Mouse (Mus musculus): Measurements from ENCODE around the gene Lss.

The Lss gene

DNA sequence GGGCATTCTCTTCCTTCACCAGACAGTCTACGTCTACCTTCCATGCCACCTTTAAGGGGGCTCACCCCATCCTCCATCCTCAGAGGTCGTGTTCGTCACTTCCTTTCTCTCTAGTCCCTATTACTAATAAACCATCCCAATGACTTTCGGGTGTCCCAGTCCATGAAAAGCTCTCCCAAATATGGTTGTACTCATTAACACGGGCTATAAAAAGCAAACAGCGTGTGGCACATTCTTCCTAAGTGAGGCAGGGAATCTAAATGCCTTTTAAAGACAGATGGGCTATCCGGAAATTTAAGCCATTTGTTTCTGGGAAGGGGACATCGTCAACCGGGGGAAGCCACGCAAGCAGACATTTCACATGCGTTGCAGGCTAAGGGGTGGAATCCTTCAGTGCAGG is 58.8 kb downstream of the Lss start:
- DNase-seq (ENCODE audit: low read depth, low spot score): no peak
- Histone ChIP-seq H3K27me3 (ENCODE audit: control insufficient read depth, insufficient read depth, low read length, poor library complexity, severe bottlenecking) (no peaks in the 10 kb centered on the region), H3K36me3 (ENCODE audit: control insufficient read depth, insufficient read depth, low read length, poor library complexity, severe bottlenecking) (no peaks in the 10 kb centered on the region)

DNA sequence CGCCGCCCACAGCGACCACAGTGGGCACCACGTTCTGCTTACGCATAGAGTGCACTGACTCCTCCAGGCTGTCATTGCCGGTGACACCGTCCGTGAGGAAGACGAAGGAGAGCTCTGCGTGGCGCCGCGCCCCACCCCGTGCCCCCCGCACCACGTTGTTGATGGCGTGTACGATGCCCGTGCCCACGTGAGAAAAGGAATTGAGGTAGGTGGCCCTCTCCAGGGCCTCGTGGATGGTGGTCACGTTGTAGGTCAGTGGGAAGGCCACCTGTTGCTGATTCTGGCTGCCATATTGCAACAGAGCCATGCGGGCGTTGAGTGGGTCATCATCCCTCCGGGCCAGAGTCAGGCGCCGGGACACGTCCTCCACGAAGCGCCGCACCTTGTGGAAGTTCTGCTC is 65.0 kb downstream of the Lss start:
- H3K27me3 ChIP-seq (ENCODE audit: control insufficient read depth, insufficient read depth, low read length, poor library complexity, severe bottlenecking): no peaks in the 10 kb centered on the region
- DNase-seq (ENCODE audit: low read depth, low spot score): no peak
- no peaks in the 10 kb centered on the region for H3K36me3 ChIP-seq (ENCODE audit: control insufficient read depth, insufficient read depth, low read length, poor library complexity, severe bottlenecking)

DNA sequence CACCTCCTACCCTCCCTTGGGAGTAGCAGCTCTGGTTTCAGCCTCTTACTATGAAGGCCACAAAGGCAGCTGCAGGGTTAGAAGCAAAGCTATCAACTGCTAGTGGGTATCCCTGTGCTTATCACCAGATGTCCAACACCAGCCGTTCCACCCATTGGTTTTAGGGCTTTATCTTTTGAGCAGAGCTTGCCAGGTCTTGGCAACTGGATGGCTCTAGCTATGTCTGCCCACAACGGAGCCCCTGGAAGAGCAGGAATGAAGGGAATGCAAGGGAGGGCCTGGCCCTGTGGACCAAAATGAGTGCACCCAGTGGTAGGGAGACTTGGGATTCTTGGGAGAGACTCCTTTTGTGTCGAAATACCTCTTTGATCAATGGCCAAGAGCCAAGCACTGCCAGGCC is 71.3 kb downstream of the Lss start:
- DNase-seq (ENCODE audit: low read depth, low spot score): no peak
- no peaks in the 10 kb centered on the region for H3K27me3 ChIP-seq (ENCODE audit: control insufficient read depth, insufficient read depth, low read length, poor library complexity, severe bottlenecking)
- no peaks in the 10 kb centered on the region for H3K36me3 ChIP-seq (ENCODE audit: control insufficient read depth, insufficient read depth, low read length, poor library complexity, severe bottlenecking)
